Mouse (Mus musculus) T-helper 1 cell (primary cell): ENCODE data around the gene Coq7.

ENCODE experiments used
- in situ Hi-C: fragments of 300-600 bp; cut with MboI, MseI; formaldehyde crosslinking; loops from one replicate; pipeline ENCODE4 v1.15.1; 2025; ENCODE audit warnings: high pct_unique_total_duplicates

Coq7 gene

GRCm38 (mm10) chr7:118461400-118462136, 71.6 kb downstream of the Coq7 start:
- in situ Hi-C loops: no loop called here
